Mouse (Mus musculus): ENCODE data around the gene Cyb5r3. TPM values are rescaled to one million over a fixed set of nuclear protein-coding genes. Genes with fewer than 3 reads are reported as not detected.

The Cyb5r3 gene
- polyA plus RNA-seq, 1 experiment from 2014 or later, result 152 TPM

DNA sequence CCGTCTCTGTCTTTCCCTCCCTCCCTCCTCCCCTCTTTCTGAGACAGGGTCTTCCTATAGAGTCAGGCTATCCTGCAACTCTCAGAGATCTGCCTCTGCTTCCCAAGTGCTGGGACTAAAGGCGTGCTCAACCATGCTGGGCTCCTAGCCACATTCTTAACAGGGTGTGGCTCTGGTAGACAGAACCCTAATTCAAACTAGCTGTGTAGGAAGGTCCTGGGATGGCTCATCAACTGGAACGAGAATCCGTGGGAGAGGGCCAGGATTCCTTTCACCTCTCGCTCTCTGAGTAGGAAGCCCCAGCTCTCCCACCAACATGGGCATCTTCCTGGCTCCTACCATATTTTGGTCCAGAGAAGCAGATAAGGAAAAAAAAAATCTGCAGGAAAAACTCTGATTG lies 10.0 kb upstream of the Cyb5r3 start:
- Histone ChIP-seq H3K27ac (no peak overlapping the region), H3K4me3 (no peak overlapping the region), H3K9me3 (no peaks in the 10 kb centered on the region), H3K36me3 (no peaks in the 10 kb centered on the region), H3K4me2 (no peak overlapping the region), H3K27me3 (no peaks in the 10 kb centered on the region), H3K4me1 (no peaks in the 10 kb centered on the region), H3K9ac (no peak overlapping the region)
- ATAC-seq (ENCODE audit: insufficient number of reproducible peaks, low FRiP score, low TSS enrichment, low read depth), result no peak
- WGBS, result 53% methylated on average over 5 of the region's 5 CpGs

DNA sequence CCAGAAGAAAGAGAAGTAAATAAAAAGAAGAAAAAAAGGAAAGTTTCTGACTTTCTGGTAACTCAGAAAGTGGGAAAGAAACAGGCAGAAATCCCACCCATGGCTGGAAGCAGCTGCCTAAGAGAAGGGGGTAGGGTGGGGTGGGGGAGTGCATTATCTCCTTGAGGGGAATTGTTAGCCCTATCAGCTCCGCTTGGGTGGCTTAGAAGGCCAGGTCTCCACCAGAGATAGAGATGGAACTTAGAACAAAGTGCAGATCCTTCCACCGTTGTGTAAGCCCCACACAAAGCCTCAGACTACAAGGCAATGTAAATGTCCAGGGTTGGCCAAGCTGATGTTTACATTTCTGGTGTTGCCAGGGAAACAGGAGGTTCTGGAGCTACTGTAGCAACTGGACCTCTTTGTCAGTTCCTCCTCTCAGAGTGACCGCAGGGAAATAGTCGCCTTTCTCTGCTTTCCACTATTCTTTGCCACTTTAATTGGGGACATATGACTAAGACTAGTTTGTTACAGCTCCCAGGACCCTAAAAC lies 9.5 kb upstream of the Cyb5r3 start:
- Histone ChIP-seq H3K4me3 (no peak overlapping the region), H3K27ac (no peak overlapping the region), H3K36me3 (no peaks in the 10 kb centered on the region), H3K4me1 (no peaks in the 10 kb centered on the region), H3K4me2 (no peak overlapping the region), H3K9me3 (no peaks in the 10 kb centered on the region), H3K9ac (no peak overlapping the region), H3K27me3 (no peaks in the 10 kb centered on the region)
- WGBS, result 60% methylated on average over 4 of the region's 4 CpGs
- no peak for ATAC-seq (ENCODE audit: insufficient number of reproducible peaks, low FRiP score, low TSS enrichment, low read depth)

DNA sequence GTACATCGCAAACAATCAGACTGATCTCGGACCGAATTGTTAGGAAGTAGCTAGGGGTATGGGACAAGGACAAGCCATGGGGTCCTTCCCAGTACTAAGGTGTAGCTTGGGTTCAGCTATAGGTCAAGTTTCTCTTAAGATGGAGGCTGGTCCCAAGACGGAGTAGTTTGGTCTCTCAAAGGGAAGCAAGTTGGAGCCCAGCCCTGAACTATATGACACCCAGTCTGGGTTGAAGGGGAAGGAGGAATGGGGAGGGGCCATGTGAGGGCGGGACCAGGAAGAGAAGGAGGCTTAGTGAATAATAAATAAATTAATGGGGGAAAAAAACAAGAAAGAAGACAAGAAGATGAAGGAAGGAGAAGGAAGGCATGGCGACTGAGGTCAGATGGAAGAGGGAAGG lies 7.6 kb upstream of the Cyb5r3 start:
- H3K27me3 ChIP-seq, result no peaks in the 10 kb centered on the region
- ATAC-seq (ENCODE audit: insufficient number of reproducible peaks, low FRiP score, low TSS enrichment, low read depth), result no peak
- no peak overlapping the region for H3K27ac ChIP-seq
- no peaks in the 10 kb centered on the region for H3K4me1 ChIP-seq
- no peak overlapping the region for H3K4me2 ChIP-seq
- H3K9me3 ChIP-seq, result no peaks in the 10 kb centered on the region
- no peak overlapping the region for H3K4me3 ChIP-seq
- H3K9ac ChIP-seq, result no peak overlapping the region
- no peaks in the 10 kb centered on the region for H3K36me3 ChIP-seq
- 84% methylated on average over 6 of the region's 6 CpGs for WGBS

DNA sequence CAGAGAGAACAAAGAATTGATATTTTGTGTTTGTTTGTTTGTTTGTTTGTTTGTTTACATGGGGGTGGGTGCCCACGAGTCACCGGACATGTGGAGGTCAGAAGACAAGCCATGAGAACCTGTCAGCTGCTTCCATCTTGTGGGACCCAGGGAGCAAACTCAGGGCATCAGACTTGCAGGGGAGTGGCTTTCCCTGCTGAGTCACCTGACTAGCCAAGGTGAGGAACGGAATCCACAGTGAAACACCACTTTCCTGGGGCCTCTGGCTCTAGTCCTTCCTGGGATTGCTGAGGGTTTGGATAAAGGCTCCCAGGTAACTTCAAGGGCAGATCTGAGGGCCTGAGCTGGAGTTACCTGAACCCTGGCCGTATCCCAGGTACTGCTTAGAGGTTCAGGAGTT lies 4.3 kb upstream of the Cyb5r3 start:
- no peaks in the 10 kb centered on the region for H3K9me3 ChIP-seq
- 80% methylated on average over 4 of the region's 4 CpGs for WGBS
- no peak for ATAC-seq (ENCODE audit: insufficient number of reproducible peaks, low FRiP score, low TSS enrichment, low read depth)
- no peaks in the 10 kb centered on the region for H3K36me3 ChIP-seq
- H3K4me1 ChIP-seq, result peaks cover 9% of the 10 kb centered on the region
- H3K4me2 ChIP-seq, result no peak overlapping the region
- no peaks in the 10 kb centered on the region for H3K27me3 ChIP-seq
- H3K4me3 ChIP-seq, result no peak overlapping the region
- no peak overlapping the region for H3K9ac ChIP-seq
- no peak overlapping the region for H3K27ac ChIP-seq

DNA sequence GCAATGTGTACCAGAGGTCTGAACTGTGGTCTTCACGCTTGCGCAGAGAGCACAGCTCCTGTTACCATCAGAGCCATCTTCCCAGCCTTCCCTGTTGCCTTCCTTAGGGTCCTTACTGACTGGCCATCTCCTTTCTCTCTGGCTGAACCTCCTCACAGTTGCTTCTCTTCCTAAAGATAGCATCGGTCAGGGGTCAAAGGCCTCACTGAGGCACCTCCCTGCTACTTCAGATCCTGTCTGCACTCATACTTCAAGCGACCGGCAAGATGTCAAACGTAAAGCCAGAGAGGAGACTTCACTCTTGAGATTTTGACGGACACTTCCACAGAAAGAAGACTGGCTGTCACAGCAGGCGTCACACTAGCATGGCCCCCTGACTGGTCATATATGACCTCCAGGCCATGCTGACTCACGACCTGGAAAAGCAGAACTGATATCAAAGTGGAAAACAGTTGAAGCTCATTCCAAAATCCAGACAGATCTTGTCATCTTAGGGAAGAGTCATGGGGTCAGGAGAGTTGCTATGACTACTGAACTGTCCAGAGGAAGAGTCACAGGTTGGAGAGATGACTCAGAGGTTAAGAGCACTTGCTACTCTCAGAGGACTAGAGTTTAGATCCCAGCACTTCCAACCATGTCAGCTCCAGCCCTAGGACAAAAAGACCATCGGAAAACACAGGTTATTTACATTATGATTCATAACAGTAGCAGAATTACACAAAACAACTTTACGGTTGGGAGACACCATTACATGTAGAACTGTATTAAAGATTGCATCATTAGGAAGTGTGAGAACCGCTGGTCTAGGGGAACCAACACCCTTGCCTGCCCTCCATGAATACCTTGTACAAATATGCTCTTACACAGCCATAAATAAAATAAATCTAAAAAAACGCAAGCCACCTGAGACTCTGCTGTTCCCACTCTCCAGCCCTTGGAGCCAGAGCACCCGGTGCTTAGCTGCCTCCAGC lies 1.8 kb upstream of the Cyb5r3 start:
- H3K36me3 ChIP-seq, result no peaks in the 10 kb centered on the region
- no peak overlapping the region for H3K27ac ChIP-seq
- no peaks in the 10 kb centered on the region for H3K27me3 ChIP-seq
- no peak overlapping the region for H3K4me2 ChIP-seq
- H3K9ac ChIP-seq, result no peak overlapping the region
- peaks cover 31% of the 10 kb centered on the region for H3K4me1 ChIP-seq
- no peak overlapping the region for H3K4me3 ChIP-seq
- no peaks in the 10 kb centered on the region for H3K9me3 ChIP-seq
- 91% methylated on average over 14 of the region's 14 CpGs for WGBS
- ATAC-seq (ENCODE audit: insufficient number of reproducible peaks, low FRiP score, low TSS enrichment, low read depth), result no peak

DNA sequence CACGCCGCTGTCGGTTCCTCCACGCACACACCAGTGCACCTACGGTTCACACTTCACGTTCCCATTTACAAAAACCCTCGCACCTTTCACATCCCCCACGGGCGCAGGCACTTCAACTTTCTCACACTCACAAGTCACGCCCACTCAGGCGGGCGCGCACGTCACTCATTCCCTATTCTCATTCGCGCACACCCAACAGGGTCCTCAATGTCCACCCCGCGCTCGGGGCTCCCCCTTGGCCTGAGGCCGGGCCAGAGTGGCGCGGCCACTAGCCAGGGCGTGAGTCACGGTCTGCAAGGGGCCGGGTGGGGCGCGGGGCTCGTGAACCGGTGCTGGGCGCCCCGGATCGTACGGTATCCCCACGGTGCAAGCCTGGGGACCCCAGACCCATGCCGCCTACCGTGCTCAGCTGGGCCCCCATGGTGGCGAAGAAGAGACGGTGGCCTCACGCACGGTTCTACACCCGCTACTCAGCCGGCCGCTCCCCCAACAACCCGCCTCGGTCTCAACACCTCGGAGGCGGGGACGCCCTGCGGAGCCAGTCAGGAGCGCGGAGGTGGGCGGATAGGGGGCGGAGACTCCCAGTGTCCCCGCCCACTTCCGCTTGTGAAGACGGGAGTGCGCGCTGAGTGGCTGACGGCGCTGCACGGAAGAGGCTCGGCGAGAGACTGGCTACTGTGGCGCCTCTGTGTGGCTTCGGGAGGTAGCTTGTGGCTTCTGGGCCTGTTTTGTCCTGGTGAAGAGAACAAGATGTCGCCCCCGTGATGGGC lies 495 bp downstream of the Cyb5r3 start:
- no peaks in the 10 kb centered on the region for H3K9me3 ChIP-seq

DNA sequence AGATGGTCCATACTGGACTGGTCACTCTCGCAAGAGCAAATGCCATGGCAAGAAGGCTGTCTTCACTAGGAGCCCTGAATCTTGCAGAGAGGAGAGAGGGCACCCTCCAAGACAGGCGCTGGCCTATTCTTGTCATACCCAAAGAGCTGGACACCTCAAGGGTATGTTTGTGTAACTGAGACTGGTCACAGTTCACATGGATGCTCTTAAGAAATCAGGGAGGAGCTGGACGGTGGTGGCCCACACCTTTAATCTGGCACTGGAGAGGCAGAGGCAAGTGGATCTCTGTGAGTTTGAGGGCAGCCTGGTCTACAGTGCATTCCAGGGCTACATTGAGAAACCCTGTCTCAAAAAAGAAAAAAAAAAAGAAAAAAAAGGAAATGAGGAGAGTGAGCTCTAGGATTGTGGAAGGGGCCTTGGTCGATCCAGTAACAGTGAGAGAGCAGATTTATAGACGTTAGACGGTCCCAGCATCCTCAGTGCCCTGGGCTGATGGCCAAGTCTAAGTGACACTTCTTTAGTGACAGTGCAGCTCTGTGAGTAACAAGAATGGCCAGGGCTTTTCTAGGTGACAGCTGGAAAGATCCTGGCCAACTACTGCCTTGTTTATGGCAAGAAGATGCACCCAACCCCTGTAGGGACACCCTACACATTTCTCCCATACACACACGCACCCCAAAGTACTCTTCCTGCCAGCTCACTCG lies 1.3 kb downstream of the Cyb5r3 start:
- Histone ChIP-seq H3K9ac (peak overlapping the region; percentile 75), H3K27ac (peak overlapping the region; percentile 91; the same call in 1 of the 2 replicates), H3K9me3 (no peaks in the 10 kb centered on the region), H3K4me1 (peaks cover 56% of the 10 kb centered on the region), H3K4me2 (peak overlapping the region; percentile 78), H3K36me3 (no peaks in the 10 kb centered on the region), H3K4me3 (peak overlapping the region; percentile 82), H3K27me3 (no peaks in the 10 kb centered on the region)
- ATAC-seq (ENCODE audit: insufficient number of reproducible peaks, low FRiP score, low TSS enrichment, low read depth), result no peak
- 39% methylated on average over 8 of the region's 8 CpGs for WGBS

More for the DNA sequence above, 495 bp downstream of the Cyb5r3 start:
- WGBS, result under 1% methylated on average over 67 of the region's 67 CpGs
- H3K27ac ChIP-seq, result peak overlapping the region; percentile 91
- peak overlapping the region; percentile 75 for H3K9ac ChIP-seq
- H3K36me3 ChIP-seq, result no peaks in the 10 kb centered on the region
- peak; percentile 95 for ATAC-seq (ENCODE audit: insufficient number of reproducible peaks, low FRiP score, low TSS enrichment, low read depth)
- H3K27me3 ChIP-seq, result no peaks in the 10 kb centered on the region
- peaks cover 50% of the 10 kb centered on the region for H3K4me1 ChIP-seq
- H3K4me3 ChIP-seq, result peak overlapping the region; percentile 82
- H3K4me2 ChIP-seq, result peak overlapping the region; percentile 78

DNA sequence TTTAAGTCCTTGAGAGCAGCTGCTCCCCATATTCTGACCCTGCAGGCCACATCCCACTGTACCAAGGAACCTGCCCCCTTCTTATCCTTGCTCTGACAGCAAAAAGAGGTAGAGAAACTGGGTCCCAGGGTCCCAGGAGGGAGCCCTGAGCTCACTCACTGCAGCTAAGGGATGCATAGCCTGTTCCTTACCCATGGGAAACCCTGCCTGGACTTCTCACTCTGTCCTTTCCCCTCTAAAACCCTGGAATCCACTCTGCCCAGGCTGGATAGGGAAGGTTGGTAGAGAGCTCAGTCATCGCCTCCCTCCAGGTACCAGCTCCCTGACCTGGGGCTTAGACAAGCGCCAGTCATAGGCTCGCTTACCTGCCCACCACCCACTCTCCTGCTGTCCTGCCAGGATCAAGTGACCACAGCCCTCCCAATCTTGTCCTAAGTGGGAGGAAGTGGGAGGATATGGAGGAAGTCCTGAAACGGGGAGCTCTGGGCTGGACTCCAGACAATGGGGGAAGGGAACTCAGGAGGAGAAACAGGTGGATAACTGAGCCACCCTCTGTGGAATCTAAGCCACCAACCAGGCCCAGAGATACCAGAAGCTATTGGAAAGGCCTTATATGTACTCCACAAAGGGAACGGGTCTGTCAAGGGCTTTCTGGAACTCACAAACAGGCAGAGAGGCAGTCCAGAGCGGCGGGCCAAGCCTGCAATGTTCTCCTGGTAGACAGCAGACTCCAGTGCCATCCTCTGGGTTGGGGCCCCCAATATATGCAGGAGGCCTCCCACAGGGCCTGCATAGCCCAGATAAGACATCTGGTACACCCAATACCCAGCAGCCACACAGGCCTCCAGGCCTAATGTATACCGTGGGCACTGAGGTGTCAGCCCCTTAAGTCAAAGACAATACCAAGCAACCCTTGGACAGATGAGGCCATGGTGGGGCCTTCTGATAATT lies 2.3 kb downstream of the Cyb5r3 start:
- 0 out of 2 replicates have a peak, but pooled peaks cover 5% of the 10 kb centered on the region for H3K36me3 ChIP-seq
- no peaks in the 10 kb centered on the region for H3K9me3 ChIP-seq
- H3K27me3 ChIP-seq, result no peaks in the 10 kb centered on the region
- no peak overlapping the region for H3K4me2 ChIP-seq
- WGBS, result 75% methylated on average over 8 of the region's 8 CpGs
- H3K27ac ChIP-seq, result no peak overlapping the region
- H3K4me1 ChIP-seq, result peaks cover 59% of the 10 kb centered on the region
- no peak for ATAC-seq (ENCODE audit: insufficient number of reproducible peaks, low FRiP score, low TSS enrichment, low read depth)
- no peak overlapping the region for H3K9ac ChIP-seq
- no peak overlapping the region for H3K4me3 ChIP-seq

DNA sequence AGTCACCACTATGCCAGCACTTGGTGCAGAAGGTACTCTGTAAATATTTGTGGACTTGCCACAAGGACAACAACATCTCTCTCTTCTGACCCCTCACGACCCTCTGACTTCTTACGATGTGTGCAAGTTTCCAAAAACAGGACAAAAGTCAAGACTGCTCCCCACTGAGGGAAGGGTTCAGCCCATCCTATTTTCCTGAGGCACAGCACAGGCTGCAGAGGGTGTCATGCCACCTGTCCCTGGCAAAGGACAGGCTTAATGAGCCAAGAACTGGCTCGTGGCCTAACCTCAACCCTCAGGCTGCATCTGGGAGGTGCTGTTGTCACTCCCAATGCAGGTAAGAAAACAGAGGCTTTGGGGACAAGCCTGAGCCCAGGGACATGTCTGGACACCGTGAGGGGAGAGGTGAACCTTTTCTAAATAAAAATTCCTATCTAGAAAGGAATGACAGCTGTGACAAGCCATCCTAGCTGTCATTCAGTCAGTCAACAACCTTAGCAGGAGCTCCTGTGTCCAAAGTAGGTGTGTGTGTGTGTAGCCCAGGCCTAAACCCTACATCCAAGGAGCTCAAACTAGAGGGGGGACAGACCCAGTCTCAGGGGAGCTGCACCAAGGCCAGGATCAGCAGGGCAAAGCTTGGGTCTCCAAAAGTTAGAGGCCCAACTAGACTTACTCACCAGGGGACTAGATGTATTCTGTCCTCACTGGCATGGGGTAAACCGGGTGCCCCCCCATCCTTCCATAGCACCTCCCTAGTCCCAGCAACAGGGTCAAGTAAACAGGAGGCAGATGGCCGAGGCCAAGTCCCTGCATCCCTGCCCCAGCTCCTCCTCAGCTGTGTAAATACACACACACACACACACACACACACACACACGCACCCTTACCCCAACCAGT lies 3.3 kb downstream of the Cyb5r3 start:
- Histone ChIP-seq H3K36me3 (peaks cover 9% of the 10 kb centered on the region; the same call in 1 of the 2 replicates), H3K4me1 (peaks cover 62% of the 10 kb centered on the region), H3K4me3 (no peak overlapping the region), H3K27ac (no peak overlapping the region; the same call in 1 of the 2 replicates), H3K9me3 (no peaks in the 10 kb centered on the region), H3K4me2 (no peak overlapping the region), H3K27me3 (no peaks in the 10 kb centered on the region), H3K9ac (0 out of 2 replicates have a peak overlapping the region, but pooled peaks have one; percentile 20)
- no peak for ATAC-seq (ENCODE audit: insufficient number of reproducible peaks, low FRiP score, low TSS enrichment, low read depth)
- 73% methylated on average over 7 of the region's 7 CpGs for WGBS

DNA sequence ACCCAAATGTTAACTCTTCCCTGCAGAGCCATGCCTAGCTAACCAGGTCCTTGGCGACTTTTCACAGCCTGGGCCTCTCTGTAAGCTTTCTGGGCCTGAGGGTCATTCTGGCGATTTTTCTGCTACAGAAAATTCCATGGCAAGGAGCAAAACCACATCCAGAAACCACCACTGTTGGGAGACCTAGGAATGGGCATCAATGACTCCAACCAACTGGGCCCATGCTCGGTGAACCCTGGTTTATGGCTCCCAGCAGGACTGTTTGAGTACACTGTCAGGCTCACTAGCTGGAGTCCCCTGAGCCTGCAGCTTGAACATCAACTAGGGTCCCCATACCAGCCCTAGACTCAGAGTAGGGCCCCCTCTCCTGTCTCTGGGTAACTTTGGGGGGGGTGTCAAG lies 4.1 kb downstream of the Cyb5r3 start:
- Histone ChIP-seq H3K27me3 (no peaks in the 10 kb centered on the region), H3K4me3 (no peak overlapping the region), H3K36me3 (peaks cover 12% of the 10 kb centered on the region; the same call in 1 of the 2 replicates), H3K9ac (no peak overlapping the region), H3K4me2 (no peak overlapping the region), H3K9me3 (no peaks in the 10 kb centered on the region), H3K27ac (no peak overlapping the region; the same call in 1 of the 2 replicates), H3K4me1 (peaks cover 62% of the 10 kb centered on the region)
- ATAC-seq (ENCODE audit: insufficient number of reproducible peaks, low FRiP score, low TSS enrichment, low read depth), result no peak
- WGBS, result 65% methylated on average over 3 of the region's 3 CpGs

All from limb, embryonic 15.5 days (tissue).